Mouse (Mus musculus): Measurements from ENCODE around the gene AI837181.

GRCm38 (mm10) chr19:5444371-5444908 lies 19.5 kb downstream of the AI837181 start:
- no peak for TF ChIP-seq EP300 (IDR thresholded peaks at IDR 0.05)
- no peak for TF ChIP-seq CTCF (IDR thresholded peaks at IDR 0.05)

Measured in lung, postnatal 0 days (tissue).